Mouse (Mus musculus) layer of hippocampus, adult 18-20 months (tissue): ENCODE results near the gene Taok1. TPM values are rescaled to one million over a fixed set of nuclear protein-coding genes. Genes with fewer than 3 reads are reported as not detected.
"Not testable (repeated sequence)": the region's sequence is repeated elsewhere in the genome, so short reads cannot be mapped to it uniquely, and the experiment has no call there.

Source experiments
- DNase-seq, 2 experiments: peaks; one replicate each; pipeline ENCODE4 v3.0.0; 2022; ENCODE audit warnings: low spot score in 2 of 2
- long read RNA-seq: library from polyadenylated mRNA; stranded (forward); transcript quantifications from one replicate; pipeline ENCODE4 v2.0.0, GENCODE M21; 2021
- total RNA-seq, 2 experiments: library from RNA; stranded (reverse); gene quantifications; 2 replicates each; pipeline ENCODE4 v1.2.3; 2021

Gene Taok1
- 100 to 1,000 TPM; 109 to 110 TPM for total RNA-seq
- long read RNA-seq, partial matches to known transcripts: 1 of 26 reads
- long read RNA-seq, other reads (novel, unspliced or antisense): 25 of 26 reads

DNA sequence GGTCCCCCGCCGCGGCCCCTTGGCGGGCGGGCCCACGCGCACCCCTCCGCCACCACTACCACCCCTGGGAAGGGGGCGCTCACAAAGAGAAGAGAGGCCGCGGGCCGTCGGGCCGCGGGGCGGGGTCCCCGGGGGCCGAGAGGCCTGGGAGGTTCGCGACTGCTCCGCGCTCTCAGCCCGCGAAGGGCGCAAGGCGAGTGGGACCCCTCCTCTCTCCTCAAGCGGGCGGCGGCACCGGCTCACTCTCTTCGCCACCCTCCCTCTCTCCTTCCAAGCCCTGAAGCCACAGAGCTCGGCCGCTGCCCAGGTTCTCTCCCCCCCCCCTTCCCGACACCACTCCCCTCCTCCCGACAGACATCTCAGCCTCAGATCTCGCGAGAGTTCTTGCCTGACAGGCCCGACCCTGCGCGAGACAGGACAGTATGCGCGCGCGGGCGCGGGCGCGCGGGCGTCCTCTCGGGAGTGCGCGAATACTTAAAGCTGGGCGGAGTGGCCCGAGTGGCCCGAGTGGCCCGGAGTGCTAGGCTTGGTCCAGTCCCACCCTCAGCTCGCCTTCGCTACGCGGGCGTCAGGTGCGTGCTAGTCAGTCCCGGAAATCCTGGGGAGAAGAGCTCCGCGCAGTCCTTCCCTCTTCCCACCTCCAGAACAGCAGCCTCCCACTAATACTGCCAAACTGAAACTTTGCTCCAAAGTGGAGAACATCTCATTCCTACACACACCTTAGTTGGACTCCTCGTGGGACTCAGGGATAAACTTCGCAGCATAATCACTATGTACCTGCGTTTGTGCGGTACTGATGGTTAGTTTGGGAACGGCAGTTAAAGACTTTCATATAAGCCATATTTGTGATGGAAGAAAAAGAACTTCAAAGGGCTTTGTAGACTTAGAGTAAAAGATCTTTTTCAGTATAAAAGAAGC lies at the start of gene Taok1:
Gene Taok1 (minus strand): TSS at position 278 of the 918 bp plus-strand sequence.
- peak; percentile 92 to 96 for DNase-seq

DNA sequence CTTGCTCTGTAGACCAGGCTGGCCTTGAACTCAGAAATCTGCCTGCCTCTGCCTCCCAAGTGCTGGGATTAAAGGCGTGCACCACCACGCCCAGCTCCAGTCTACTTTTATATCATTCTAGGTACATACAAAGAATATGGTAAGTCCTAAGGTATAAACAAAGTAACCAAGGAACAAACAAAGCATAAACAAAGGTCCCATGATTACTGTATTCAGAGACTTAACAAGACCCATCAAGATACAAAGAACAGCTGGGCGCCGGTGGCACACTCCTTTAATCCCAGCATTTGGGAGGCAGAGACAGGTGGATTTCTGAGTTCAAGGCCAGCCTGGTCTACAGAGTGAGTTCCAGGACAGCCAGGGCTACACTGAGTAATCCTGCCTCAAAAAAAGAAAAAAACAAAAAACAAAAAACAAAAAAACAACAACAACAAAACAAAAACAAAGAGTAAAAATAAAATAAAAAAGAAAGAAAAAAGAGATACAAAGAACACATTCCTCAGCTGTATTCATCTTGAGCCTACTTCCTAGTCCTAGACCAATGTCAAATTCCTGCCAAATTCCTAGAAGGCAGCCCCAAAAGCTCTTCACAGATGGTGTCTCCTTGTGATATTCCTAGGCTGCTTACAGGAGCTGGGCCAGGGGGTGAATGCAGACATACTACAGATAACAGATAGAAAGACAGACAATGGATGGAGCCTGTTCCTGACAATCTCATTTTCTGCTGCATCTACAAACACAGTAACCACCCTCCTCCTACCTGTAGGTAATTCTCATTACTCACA lies 46.0 kb upstream of the Taok1 start:
- DNase-seq: not testable (repeated sequence)

DNA sequence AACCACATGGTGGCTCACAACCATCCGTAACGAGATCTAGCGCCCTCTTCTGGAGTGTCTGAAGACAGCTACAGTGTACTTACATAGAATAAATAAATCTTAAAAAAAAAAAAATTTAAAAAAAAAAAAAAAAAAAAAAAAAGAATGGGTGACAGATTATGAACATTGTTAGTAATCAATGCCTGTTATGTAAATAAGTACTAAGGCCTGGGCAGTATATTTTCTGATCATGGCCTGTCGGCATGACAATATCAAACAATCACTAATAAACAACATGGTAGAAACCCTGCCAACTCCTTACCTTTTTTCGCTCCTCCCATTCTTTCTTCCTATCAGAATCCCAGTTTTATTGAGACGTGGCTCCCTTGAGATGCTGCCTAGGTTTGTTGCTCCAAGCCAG lies 44.9 kb upstream of the Taok1 start:
- DNase-seq: no peak

DNA sequence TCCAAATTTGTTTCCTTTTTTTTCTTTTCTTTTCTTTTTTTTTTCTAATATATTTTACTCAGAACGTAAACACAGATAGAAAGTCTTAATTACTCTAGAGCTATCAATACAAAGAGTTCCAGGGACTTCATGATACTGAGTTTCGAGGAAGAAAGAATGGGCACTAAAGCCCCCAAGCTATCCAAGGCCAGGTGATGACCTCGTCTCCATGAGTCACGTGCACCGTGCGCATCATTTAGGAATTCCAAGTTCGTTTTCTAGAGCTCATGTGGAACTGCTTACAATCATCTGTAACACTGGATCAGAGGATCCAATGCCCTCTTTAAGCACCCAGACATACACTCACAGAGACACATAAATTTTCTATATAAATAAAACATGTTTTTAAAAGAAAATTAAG lies 41.3 kb upstream of the Taok1 start:
- no peak for DNase-seq

DNA sequence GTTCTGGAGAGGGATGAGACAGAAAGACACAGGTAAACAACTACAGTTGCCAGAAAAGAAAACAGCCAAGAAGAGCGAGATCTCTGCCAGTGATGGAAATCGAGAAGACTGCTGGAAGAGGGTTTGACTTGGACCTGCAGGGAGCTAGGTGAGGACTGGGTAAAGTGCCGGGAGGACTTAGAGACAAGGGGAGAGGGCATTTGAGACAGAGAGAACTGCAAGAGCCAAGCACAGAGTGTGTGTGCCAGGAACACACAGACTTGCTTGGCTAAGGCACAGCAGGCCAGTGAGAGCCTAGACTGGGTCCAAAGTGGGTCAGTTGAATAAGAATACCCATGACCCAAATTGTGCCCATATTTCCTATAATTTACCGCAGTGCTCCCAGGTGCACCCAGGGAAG lies 37.9 kb upstream of the Taok1 start:
- peak in 1 of 2 experiments; percentile 17 for DNase-seq

DNA sequence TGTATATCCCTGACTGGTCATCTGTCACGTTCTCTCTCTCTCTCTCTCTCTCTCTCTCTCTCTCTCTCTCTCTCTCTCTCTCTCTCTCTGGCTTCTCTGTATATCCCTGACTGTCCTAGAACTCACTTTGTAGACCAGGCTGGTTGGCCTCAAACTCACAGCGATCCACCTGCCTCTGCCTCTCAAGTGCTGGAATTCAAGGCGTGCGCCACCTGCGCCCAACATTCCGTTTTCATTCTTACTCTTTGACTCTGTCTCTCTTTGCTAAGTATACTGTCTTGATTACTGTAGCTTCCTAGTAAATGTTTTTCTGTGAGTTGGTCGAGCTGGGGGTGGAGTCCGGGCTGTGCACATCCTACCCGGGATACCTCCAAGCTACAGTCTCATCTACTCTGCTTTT lies 33.8 kb upstream of the Taok1 start:
- DNase-seq: no peak

DNA sequence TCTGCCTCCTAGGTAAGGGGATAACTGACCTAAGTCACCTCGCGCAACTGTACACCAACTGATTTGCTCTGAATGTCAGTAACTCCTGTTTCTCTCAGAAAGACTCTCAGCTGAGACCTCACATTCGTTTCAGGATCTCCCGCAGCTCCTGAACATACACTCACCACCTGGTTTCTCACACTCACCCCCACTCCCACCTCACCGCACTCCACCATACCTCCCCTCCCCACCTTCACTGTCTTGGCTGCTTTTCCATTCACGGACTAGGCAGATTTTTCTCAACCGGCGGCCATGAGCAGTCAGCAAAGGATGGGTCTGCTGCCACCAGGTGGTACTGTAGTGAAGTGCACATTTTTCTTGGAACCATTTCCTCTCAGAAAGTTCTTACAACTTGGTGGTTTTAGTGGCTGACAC lies 22.6 kb upstream of the Taok1 start:
- peak; percentile 69 to 90 for DNase-seq

DNA sequence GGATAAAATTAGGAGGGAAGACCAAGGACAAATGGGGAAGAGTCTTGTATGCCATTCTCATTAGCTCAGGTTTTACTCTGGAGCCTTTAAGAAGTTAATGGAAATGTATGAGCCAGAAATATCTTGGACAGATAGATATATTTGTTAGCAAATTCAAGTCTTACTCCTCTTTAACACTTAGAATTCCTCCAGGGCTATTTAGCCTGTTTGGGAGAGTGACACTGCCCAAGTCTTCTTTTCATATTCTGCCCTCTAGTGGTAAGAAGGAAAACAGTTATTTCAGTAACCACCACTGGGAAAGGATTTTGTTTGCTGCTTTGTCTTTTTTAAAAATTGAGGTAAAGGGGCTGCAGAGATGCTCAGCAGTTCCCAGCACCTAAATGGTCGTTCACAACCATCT lies 21.9 kb upstream of the Taok1 start:
- no peak for DNase-seq

DNA sequence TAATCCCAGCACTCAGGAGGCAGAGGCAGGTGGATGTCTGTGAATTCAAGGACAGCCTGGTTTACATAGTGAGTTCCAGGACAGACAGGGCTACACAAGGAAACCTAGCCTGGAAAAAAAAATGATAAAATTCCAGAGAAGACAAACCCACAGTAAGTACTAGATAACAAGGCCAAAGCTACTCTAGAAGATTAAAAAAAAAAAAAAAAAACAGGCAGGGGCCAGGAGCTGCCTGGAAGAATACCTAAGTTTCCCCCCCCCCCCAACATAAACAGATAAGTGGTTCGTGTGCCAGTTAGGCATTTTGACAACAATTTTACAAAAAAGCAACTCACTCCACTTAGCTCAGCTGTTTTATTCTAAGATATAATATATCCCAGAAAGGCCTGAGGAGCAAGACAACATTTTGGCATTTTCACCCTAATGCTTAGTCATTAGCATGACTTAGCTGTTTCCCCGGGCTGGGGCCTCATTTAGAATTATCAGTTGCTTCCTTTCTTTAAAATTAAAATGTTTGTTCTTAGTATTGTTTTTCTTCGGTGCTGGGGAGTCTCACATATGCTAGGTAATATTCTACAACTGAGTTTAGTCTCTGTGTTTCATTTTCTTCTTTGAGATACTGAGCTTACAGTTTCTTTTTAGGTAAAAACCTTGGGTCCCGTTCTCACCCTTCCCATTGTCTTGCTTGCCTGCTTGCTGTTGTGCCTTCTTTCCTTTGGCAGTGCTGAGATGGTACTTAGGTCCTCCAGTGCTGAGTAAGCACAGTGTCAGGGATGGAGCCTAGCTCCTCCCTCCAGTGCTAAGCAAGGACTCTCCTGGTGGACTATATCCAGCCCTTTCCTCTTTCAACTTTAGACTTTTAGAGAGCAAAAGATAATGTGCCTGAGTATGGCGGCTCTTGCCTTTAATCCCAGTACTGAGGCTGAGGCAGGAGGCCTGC lies 19.3 kb upstream of the Taok1 start:
- no peak for DNase-seq

DNA sequence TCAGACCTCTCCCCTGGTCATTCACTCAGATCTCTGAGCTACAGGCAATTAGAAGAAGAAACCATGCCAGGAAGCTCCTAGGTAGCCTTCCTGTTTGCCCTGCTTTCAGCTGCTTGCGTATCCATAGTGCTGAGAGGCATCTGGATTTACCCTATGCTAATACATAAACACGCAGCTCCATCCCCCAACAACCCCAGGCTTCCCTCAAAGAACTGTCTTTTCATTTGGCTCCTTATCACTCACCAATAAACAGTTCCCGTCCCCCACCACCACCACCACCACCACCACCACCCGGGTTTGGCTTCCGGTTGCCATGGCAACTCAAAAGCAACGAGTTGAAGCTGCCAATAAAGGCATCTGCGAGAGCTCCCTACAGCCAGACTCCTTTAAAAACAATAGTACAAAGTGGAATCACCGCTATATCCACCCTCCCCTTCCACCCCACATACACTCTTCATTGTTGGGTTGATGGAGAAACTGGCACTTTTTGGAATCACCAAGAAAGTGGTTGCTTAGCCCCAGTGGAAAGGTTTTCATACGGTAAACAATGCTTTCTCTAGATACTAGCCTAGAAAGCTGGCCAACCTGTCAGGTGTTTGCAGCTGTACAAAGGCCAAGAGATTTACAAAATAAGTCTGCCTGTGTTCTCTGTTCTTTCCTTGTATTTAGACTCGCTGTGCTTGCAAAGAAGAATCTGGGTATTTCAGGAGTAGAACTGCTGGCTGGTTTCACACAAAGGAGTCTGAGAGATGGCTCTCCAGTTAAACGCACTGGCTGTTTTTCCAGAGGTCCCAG lies 17.6 kb upstream of the Taok1 start:
- DNase-seq: peak; percentile 80 to 91

DNA sequence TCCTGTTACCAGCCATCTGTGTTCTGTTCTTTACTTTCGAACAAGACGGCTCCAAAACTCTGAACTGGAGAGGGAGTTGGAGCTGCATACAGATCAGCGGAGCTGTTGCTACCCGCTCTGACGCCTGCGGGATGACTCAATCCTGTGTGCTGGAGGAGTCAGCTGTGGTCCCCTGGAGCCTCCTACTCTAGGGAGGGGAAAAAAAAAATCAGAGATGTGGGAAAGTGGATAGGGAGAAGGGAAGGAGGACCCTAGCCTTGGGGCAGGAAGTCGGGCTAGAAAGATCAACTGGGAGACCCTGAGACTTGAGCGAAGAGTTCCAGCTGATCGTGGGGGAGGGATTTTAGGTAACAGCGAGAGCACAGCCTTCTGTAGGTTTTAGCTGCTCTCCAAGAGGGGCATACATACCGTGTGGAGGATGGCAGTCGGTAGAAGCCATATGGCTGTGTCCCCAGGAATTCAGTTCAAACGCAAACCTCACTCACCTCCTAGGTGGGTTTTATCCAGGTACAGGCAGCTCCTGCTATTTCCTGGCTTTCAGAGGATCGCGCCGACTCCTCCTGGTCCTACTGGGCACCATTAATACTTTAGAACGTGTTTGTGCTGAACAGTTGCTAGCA lies 16.9 kb upstream of the Taok1 start:
- DNase-seq: peak; percentile 88

DNA sequence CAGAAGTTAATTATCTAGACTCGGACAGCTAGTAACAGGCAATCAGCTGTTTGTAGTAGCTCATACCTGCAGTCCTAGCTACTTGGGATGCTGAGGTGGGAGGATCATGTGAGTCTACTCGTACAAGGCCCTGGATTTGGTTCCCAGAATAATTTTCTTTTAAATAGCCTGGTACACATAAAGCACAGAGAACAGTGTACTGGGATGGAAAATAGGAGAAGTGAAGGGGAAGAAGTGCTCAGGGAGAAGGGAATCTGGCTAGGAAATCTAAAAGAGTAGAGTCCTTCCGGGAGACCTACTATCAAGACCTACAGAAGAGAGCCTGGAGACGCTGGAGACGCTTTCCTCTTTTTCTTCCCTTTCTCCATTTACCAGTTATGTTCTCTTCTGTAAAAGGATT lies 16.4 kb upstream of the Taok1 start:
- DNase-seq: no peak

DNA sequence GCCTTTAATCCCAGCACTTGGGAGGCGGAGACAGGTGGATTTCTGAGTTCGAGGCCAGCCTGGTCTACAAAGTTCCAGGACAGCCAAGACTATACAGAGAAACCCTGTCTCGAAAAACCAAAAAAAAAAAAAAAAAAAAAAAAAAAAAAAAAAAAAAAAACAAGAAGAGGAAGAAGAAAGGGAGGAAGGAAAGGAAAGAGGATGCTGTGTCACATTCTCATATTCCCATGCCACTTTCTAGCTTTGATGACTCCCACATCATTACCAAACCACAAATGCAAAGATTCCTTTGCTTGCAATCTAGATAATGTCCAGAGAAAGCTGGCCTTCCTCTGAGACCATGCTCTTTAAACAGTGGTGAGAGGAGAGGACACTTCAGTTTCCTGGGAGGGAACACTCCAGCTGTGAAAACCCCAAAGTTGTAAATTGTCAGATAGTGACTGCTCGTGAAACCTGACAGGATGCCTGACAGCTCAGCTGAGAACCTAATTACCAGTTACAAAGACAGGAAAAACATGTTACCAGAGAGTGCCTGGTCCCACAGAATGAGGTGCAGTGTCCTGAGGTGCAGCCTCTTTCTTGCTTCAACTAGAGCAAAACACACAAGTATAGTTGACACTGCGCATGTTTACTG lies 14.4 kb upstream of the Taok1 start:
- no peak for DNase-seq

DNA sequence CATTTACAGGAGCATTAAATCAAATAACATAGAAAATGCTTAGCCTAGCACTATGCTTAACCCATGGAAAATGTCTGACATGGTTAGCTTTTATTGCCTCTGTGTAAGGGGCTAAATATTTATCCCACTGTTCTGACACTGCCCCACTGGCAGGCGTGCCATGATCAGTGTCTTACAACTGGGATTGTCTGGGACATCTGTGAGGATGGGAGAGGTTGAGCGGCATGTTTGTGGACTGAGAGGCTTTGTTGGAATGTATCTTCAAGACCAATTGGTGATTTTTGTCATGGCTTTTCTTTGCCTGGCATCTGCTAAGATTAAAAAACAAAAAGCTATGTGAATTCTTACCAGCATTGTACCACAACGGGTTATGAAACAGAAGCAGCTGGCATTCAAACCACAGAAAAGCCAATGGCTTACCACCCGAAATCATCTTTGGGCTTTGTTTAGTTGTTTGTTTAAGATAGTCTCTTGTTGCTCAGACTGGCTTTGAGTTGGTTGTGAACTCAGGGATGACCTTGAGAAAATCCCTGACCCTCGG lies 7.5 kb upstream of the Taok1 start:
- DNase-seq: no peak

DNA sequence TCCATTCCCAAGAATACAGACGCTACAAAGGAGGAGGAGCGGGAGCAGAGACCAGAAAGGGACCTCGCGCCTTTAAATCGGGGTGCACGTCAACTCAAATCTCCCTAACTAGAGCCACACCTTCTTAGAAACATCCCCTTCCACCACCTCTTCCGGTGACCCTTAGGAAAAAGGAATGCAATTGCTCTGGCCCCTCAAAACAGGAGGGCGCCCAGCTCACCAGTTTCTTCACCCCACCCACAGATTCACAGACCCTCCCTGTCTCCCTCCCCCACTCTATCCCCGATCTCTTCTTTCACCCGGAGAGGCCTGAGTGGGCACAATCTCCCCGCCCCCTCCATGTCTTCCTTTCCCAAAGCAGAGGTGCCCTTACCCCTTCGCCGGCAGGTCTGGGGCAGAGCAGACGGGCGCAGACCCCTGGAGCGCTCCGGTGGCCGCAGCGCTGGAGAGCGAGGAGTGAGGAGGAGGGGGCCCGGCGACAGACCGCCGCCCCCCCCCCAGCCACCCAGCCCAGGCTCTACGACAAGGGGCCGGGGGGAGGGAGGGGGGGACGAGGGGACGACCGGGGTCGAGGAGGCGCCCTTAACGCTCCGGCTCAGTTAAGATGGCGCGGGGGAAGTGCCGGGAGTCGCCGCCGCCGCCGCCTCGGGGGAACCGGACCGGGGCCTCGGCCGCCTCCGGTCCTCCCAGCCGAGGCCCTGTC lies 629 bp downstream of the Taok1 start:
- peak in 1 of 2 experiments; percentile 39 for DNase-seq

DNA sequence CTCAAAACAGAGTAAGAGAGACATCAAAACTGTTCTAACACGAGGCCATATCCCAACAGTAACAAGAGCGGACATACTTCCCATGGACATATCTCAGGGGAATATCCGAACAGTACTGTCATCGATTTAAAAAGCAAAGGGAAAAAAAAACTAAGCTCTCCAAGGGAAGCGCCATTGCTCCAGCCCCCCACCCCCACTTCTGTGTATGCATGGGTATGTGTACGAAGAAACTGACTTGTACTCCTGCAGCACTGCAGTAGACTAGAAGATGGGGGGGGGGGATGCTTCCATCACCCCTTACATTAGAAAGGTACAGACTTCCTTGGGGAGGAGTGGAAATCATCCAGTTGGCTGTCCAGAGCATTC lies 1.2 kb downstream of the Taok1 start:
- no peak for DNase-seq

DNA sequence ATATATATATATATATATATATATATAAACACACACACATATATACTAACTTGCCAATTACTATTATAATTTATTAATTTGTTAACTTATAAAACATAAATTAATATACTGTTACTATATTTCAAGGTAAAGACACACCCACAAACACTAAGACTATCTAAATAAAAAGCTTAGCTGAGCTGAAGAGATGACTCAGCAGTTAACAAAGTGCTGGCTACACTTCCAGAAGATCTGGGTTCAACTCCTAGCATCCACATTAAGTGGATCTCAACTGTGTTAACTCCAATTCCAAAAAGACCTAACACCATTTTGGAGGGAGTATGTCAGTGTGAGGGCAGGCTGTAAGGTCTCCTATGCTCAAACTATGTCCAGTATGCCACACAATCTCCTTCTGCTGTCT lies 10.3 kb downstream of the Taok1 start:
- no peak for DNase-seq

DNA sequence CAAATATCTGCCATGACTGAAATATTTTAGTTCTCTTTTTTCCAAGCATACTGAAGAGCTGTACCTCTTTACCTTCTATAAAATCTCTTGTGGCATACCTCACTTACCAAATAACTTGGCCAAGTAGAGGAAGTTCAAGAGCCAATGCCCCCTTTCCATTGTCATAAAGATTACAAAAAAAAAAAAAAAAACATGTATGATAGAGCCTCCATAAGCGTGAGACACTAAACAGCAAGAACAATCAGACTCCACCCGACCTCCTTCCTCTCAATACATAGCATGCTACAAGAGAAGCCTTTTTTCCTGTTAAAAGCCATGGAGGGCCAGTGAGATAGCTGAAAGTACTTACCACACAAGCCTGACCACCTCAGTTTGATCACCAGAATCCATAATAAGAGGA lies 16.2 kb downstream of the Taok1 start:
- no peak for DNase-seq
